Mouse (Mus musculus): Measurements from ENCODE around the gene Sh3gl3.
"Not testable (repeated sequence)": the region's sequence is repeated elsewhere in the genome, so short reads cannot be mapped to it uniquely, and the experiment has no call there.

Sh3gl3 gene

GRCm38 (mm10) chr7:82264119-82264518 lies 90.5 kb downstream of the Sh3gl3 start:
- ChIA-PET CTCF (interaction anchor here in 3 of 4 experiments (0.5 to 4.8 kb wide), 7 partner anchors 10 to 1408 kb away, joined by 3 to 51 read pairs (median 4); no protein-coding TSS in a partner anchor), POLR2A (interaction anchor here in 2 of 4 experiments (0.5 to 1.5 kb wide), 6 partner anchors 23 to 782 kb away, joined by 3 to 6 read pairs (median 4); no protein-coding TSS in a partner anchor)

- POLR2A ChIA-PET = interaction anchor here in 1 of 4 experiments (0.7 to 0.9 kb wide), 2 partner anchors 61 to 318 kb away, joined by 3 to 4 read pairs; no protein-coding TSS in a partner anchor
- CTCF ChIA-PET = no interaction called here
Measured at GRCm38 (mm10) chr7:82265365-82265764, 91.7 kb downstream of the Sh3gl3 start.

- ChIA-PET POLR2A (interaction anchor here in 2 of 4 experiments (1.2 to 1.7 kb wide), 8 partner anchors 13 to 336 kb away, joined by 3 to 5 read pairs (median 3); partner anchors contain the start of gene Hdgfl3 (in 1 of the 2)), CTCF (interaction anchor here (0.5 to 3.5 kb wide), 26 partner anchors 9 to 721 kb away, joined by 3 to 19 read pairs (median 4); no protein-coding TSS in a partner anchor)
Measured at GRCm38 (mm10) chr7:82269948-82270347, 96.3 kb downstream of the Sh3gl3 start.

GRCm38 (mm10) chr7:82271742-82272141 lies 98.1 kb downstream of the Sh3gl3 start:
- ChIA-PET CTCF (interaction anchor here (0.6 to 3.5 kb wide), 7 partner anchors 9 to 377 kb away, joined by 3 to 19 read pairs (median 3); partner anchors contain the start of genes Efl1 (in 1 of the 4) and Saxo2 (in 1 of the 4)), POLR2A (interaction anchor here in 1 of 4 experiments (1.0 to 1.3 kb wide), 2 partner anchors 15 to 152 kb away, joined by 3 to 4 read pairs; no protein-coding TSS in a partner anchor)

GRCm38 (mm10) chr7:82272875-82273274 lies 99.2 kb downstream of the Sh3gl3 start:
- POLR2A ChIA-PET, CTCF ChIA-PET: not testable (repeated sequence)

- POLR2A ChIA-PET = interaction anchor here in 2 of 4 experiments (0.9 to 1.6 kb wide), 4 partner anchors 14 to 511 kb away, joined by 3 to 4 read pairs (median 4); partner anchors contain the start of gene Ramac (in 1 of the 2)
- CTCF ChIA-PET = interaction anchor here (0.5 to 2.9 kb wide), 79 partner anchors 8 to 1888 kb away, joined by 3 to 67 read pairs (median 4); partner anchors contain the start of genes Adamtsl3 (in 1 of the 4), Ramac (in 1 of the 4) and Sh3gl3 (in 1 of the 4)
Measured at GRCm38 (mm10) chr7:82274011-82274709, 100.5 kb downstream of the Sh3gl3 start.

- CTCF ChIA-PET = interaction anchor here (0.5 to 2.9 kb wide), 73 partner anchors 8 to 1889 kb away, joined by 3 to 67 read pairs (median 4); partner anchors contain the start of genes Adamtsl3 (in 1 of the 4), Ramac (in 1 of the 4) and Sh3gl3 (in 1 of the 4)
Measured at GRCm38 (mm10) chr7:82274975-82275374, 101.3 kb downstream of the Sh3gl3 start.

GRCm38 (mm10) chr7:82275529-82276204 lies 102.0 kb downstream of the Sh3gl3 start:
- CTCF ChIA-PET = interaction anchor here (0.7 to 2.9 kb wide), 16 partner anchors 8 to 340 kb away, joined by 3 to 67 read pairs (median 7); no protein-coding TSS in a partner anchor
- POLR2A ChIA-PET = interaction anchor here in 1 of 4 experiments (0.6 to 1.6 kb wide), 4 partner anchors 16 to 1082 kb away, joined by 3 to 6 read pairs (median 4); no protein-coding TSS in a partner anchor

More at GRCm38 (mm10) chr7:82274975-82275374, 101.3 kb downstream of the Sh3gl3 start:
- POLR2A ChIA-PET = interaction anchor here in 2 of 4 experiments (0.9 to 1.6 kb wide), 4 partner anchors 15 to 512 kb away, joined by 3 to 6 read pairs (median 4); partner anchors contain the start of gene Ramac (in 1 of the 2)

GRCm38 (mm10) chr7:82282011-82282410 lies 108.4 kb downstream of the Sh3gl3 start:
- ChIA-PET POLR2A (no interaction called here), CTCF (interaction anchor here in 2 of 4 experiments (1.0 to 1.9 kb wide), 2 partner anchors 8 to 12 kb away, joined by 4 to 5 read pairs; no protein-coding TSS in a partner anchor)

- CTCF ChIA-PET = interaction anchor here in 2 of 4 experiments (1.0 to 3.5 kb wide), 3 partner anchors 7 to 12 kb away, joined by 4 to 18 read pairs (median 5); no protein-coding TSS in a partner anchor
Measured at GRCm38 (mm10) chr7:82282464-82282863, 108.8 kb downstream of the Sh3gl3 start.

GRCm38 (mm10) chr7:82287242-82287641 lies 113.6 kb downstream of the Sh3gl3 start:
- CTCF ChIA-PET = interaction anchor here (0.5 to 2.6 kb wide), 12 partner anchors 9 to 1263 kb away, joined by 3 to 13 read pairs (median 4); no protein-coding TSS in a partner anchor
- POLR2A ChIA-PET = interaction anchor here in 1 of 4 experiments (0.6 kb wide), 1 partner anchor 9 kb away, joined by 3 read pairs; no protein-coding TSS in a partner anchor

More at GRCm38 (mm10) chr7:82282464-82282863, 108.8 kb downstream of the Sh3gl3 start:
- POLR2A ChIA-PET = no interaction called here

- ChIA-PET CTCF (interaction anchor here in 2 of 4 experiments (1.3 kb wide), 2 partner anchors 19 to 174 kb away, joined by 3 read pairs; no protein-coding TSS in a partner anchor), POLR2A (no interaction called here)
Measured at GRCm38 (mm10) chr7:82293441-82293840, 119.8 kb downstream of the Sh3gl3 start.

GRCm38 (mm10) chr7:82294083-82294482 lies 120.4 kb downstream of the Sh3gl3 start:
- CTCF ChIA-PET = interaction anchor here in 2 of 4 experiments (0.6 to 1.4 kb wide), 2 partner anchors 19 to 33 kb away, joined by 3 to 4 read pairs; no protein-coding TSS in a partner anchor
- POLR2A ChIA-PET = no interaction called here

GRCm38 (mm10) chr7:82294611-82295010 lies 121.0 kb downstream of the Sh3gl3 start:
- POLR2A ChIA-PET = no interaction called here
- CTCF ChIA-PET = interaction anchor here in 1 of 4 experiments (1.4 kb wide), 1 partner anchor 19 kb away, joined by 4 read pairs; no protein-coding TSS in a partner anchor

GRCm38 (mm10) chr7:82308398-82308797 lies 134.8 kb downstream of the Sh3gl3 start:
- ChIA-PET CTCF (no interaction called here), POLR2A (interaction anchor here in 1 of 4 experiments (1.3 kb wide), 1 partner anchor 9 kb away, joined by 6 read pairs; no protein-coding TSS in a partner anchor)

GRCm38 (mm10) chr7:82318515-82318914 lies 144.9 kb downstream of the Sh3gl3 start:
- ChIA-PET CTCF (interaction anchor here in 2 of 4 experiments (0.6 to 1.0 kb wide), 2 partner anchors 21 to 200 kb away, joined by 3 to 4 read pairs; no protein-coding TSS in a partner anchor), POLR2A (interaction anchor here in 1 of 4 experiments (1.8 kb wide), 1 partner anchor 11 kb away, joined by 6 read pairs; no protein-coding TSS in a partner anchor)

- CTCF ChIA-PET = interaction anchor here in 2 of 4 experiments (0.6 to 2.0 kb wide), 3 partner anchors 11 to 22 kb away, joined by 3 to 5 read pairs (median 5); no protein-coding TSS in a partner anchor
- POLR2A ChIA-PET = interaction anchor here in 1 of 4 experiments (1.1 kb wide), 1 partner anchor 10 kb away, joined by 4 read pairs; no protein-coding TSS in a partner anchor
Measured at GRCm38 (mm10) chr7:82326616-82327015, 153.0 kb downstream of the Sh3gl3 start.
